Mouse (Mus musculus): ENCODE measurements around the gene Olfr764-ps1.
"Not testable (repeated sequence)": the region's sequence is repeated elsewhere in the genome, so short reads cannot be mapped to it uniquely, and the experiment has no call there.

The Olfr764-ps1 gene

GRCm38 (mm10) chr10:129039796-129040195 lies at the start of gene Olfr764-ps1:
Gene Olfr764-ps1 (minus strand): TSS chr10:129039896.
- DNase-seq = no peak

GRCm38 (mm10) chr10:129082810-129083209 lies 43.1 kb upstream of the Olfr764-ps1 start, which contains the start of gene Olfr767:
Gene Olfr767 (minus strand): TSS chr10:129082910.
- DNase-seq = not testable (repeated sequence)

GRCm38 (mm10) chr10:129068877-129069276 lies 29.2 kb upstream of the Olfr764-ps1 start, which contains the start of gene Olfr766-ps1:
Gene Olfr766-ps1 (minus strand): TSS chr10:129068977.
- DNase-seq = no peak

- not testable (repeated sequence) for DNase-seq
Observed at GRCm38 (mm10) chr10:129049898-129050297, 10.2 kb upstream of the Olfr764-ps1 start, which contains the start of gene Olfr765. Gene Olfr765 (minus strand): TSS chr10:129049998.

DNA sequence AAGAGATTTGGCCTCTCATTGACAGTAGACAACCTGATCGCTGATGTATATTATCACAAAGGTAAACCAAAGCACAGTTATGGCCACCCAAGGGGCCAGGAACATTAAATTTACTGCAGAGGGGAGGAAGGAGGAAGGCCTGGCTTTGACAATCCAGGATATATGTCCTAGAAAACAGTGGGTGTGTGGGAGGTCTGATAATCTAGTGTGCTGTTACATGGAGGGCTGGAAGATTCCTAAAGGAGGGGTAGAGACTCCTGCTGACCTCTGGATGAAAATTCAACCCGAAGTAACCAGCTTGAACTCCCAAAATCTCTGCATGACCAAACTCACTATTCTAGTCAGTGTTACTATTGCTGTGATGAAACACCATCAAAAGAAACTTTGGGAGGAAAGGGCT lies 11.4 kb downstream of the Olfr764-ps1 start:
- no peak for DNase-seq

GRCm38 (mm10) chr10:129026018-129026662 lies 13.6 kb downstream of the Olfr764-ps1 start:
- peak; percentile 9 for DNase-seq

- DNase-seq = no peak
Observed at GRCm38 (mm10) chr10:129023319-129023718, 16.4 kb downstream of the Olfr764-ps1 start.

GRCm38 (mm10) chr10:129014477-129014876 lies 25.2 kb downstream of the Olfr764-ps1 start:
- no peak for DNase-seq

GRCm38 (mm10) chr10:129011511-129011910 lies 28.2 kb downstream of the Olfr764-ps1 start:
- not testable (repeated sequence) for DNase-seq

- no peak for DNase-seq
Observed at GRCm38 (mm10) chr10:129010288-129010841, 29.3 kb downstream of the Olfr764-ps1 start, which contains the start of gene Olfr763. Gene Olfr763 (plus strand): TSS chr10:129010791.

DNA sequence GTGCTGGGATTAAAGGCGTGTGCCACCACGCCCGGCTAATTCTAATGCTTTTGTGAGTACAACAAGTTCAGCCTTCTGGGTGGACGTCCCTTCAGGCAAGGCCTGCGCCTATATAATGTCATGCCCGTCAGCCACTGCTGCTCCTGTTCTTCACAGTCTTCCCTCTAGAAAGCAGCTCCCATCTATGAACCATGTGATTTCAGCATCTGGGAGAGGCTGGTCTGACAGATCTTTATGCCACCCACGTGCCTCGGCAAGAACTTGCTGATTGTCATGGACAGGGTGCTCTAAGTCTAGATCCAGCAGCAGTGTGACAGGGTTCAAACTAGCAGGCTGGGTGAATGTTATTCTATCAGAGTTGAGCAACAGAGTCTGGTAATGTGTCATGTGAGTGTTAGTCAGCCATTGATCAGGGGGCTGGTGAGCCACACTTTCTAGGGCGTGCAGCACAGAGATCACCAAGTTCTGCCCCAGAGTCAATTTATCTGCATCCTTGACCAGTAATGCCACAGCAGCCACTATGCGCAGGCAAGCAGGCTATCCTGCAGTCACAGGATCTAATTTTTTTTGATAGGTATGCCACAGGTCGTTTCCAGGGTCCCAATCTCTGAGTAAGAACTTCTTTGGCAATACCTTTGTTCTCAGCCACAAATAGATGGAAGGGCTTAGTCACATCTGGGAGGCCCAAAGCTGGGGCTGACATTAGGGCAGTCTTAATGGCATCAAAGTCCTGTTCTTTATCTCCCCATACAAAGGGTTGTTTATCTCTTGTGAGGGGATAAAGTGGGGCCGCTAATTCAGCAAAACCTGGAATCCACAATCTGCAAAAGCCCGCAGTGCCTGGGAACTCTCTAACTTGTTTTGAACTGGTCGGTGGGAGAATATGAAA lies 35.4 kb downstream of the Olfr764-ps1 start:
- no peak for DNase-seq

DNA sequence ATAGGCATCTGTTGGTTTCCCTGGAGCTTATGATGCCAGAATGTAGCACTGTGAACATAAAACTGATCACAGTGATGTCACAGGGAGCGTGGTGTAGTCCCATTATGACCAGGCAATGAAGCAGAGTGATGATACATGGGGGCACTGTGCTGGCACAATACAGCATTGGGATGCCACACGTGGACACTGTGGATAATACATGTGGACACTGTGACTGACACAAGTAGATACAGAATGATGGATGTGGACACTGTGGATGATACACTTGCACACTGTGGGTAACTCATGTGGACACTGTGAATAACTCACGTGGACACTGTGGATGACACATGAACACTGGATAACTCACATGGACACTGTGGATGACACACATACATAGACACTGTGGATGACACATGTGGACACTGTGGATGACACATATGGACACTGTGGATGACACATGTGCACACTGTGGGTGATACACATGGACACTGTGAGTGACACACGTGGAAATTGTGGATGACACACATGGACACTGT lies 43.1 kb downstream of the Olfr764-ps1 start:
- no peak for DNase-seq

DNA sequence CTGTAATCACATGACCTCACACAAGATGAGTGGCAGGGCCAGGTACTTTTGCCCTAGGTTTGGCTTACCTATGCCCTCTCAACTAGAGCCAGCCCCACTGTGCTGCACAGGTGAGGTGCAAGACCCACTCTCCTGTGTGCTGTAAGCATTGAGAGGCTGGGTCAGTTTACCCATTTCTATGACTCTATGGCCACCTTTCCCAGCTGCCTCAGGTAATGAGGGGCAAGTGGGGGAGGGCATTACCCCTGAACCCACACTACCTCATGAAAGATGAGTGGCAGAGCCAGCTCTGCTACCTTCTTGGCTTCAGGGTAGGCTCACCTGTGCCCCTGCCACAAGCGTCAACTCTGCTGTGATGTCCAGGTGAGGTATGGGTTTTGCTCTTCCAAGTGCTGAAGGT lies 43.9 kb downstream of the Olfr764-ps1 start:
- no peak for DNase-seq

DNA sequence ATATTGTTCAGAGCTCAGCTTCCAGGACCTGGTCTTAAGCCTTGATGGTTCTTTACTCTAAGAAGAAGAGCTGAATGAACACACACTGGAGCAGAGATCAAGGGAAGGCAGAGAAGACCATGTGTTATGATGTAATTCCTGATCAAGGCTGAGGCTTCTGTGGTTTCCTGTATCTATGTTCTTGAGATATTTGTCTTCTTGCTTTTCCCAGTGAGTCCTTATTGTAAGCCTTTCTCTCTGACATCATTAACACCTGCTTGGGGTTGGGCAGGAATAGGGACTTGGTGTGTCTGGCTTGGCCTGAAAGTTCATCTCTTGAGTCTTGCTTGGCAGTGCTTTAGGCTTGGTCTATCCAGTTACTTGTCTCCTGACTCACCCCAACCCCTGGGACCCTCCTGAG lies 48.7 kb downstream of the Olfr764-ps1 start:
- DNase-seq = no peak

GRCm38 (mm10) chr10:128990129-128990850 lies 49.4 kb downstream of the Olfr764-ps1 start:
- not testable (repeated sequence) for DNase-seq

- DNase-seq = not testable (repeated sequence)
Observed at GRCm38 (mm10) chr10:128989131-128989530, 50.6 kb downstream of the Olfr764-ps1 start, which contains the start of gene Olfr9. Gene Olfr9 (plus strand): TSS chr10:128989431.

All from cerebellum, adult 8-10 months (tissue).